Mouse (Mus musculus): ENCODE results near the gene Olfr1240. TPM values are rescaled to one million over a fixed set of nuclear protein-coding genes. Genes with fewer than 3 reads are reported as not detected.

The Olfr1240 gene
- total RNA-seq (2021), result not detected

DNA sequence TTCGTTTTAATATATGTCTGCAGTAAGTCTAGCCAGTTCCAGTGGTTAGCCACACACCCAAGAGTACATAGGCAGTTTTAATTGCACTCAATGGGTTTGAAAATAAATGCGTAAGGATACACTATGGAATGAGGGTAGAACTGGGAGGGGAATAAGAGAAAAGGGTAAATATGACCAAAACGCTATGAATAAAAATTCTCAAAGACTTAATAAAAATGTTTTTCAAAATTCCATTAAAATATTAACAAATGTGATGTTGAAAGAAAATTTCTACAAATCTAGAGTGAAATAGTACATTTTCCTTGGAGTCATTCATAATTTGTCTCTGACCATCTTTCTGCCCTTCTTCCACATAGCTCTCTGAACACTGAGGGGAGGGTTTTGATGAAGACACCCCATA, at the start of gene Olfr1240:
TSS of gene Olfr1240 (minus strand) at position 101 of the 400 bp plus-strand sequence.
- DNase-seq, result no peak

DNA sequence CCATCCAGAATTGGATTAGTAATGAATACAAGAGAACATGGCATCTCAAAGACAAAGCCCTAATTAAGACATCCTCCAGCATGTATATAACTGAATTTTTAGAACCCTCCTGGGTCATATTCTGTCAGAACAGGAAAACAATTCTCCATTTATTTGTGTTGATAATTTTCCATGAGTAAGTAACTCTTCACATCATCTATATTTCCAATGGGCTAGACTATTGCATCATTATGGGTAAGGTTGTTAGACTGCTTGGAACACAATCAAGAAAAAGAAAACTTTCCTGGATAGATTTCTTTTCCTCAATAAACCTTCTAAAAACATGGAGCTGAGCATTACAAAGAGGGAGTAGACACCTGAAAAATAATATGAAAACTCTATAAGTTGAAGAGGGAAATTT, 44.2 kb upstream of the Olfr1240 start, which contains the start of gene Olfr1241:
TSS of gene Olfr1241 (minus strand) at position 101 of the 400 bp plus-strand sequence.
- DNase-seq, result no peak

DNA sequence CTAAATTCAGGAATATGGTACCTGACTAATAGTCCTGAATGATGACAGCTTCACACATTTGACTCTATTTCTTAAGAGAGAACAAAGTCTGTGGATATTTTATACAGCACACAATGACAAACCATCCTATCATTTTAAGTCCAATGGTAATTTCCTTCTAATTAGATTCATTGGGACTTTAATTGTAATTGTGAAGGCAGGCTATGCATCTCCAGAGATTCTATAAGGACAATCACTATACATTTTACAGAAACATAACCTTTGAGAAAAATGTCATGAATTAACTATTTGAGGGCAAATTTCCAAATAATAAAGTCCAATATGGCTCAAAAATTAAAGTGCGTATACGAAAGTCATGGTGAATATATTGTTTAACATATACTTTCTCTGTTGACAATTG, 22.5 kb downstream of the Olfr1240 start, which contains the start of gene Olfr1239:
TSS of gene Olfr1239 (minus strand) at position 101 of the 400 bp plus-strand sequence.
- DNase-seq, result no peak

DNA sequence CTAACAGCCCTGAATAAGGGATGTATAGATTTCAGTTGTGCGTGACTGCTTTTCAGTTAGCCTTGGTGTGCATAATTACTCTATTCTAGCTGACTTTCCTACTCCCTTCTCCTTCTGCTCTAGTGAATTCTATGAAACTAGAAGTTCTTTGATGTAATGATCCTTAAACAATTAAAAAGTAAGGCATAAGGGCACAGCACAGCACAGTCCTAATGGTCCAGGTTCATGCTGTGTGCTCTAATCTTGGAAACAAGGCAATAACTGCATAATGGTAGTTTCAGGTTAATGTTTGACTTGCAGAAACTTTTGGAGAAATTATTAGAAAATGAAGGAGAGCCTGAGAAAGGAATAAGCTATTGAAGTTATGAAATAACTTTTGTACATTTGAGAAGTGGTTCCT, 28.2 kb downstream of the Olfr1240 start:
- no peak for DNase-seq

DNA sequence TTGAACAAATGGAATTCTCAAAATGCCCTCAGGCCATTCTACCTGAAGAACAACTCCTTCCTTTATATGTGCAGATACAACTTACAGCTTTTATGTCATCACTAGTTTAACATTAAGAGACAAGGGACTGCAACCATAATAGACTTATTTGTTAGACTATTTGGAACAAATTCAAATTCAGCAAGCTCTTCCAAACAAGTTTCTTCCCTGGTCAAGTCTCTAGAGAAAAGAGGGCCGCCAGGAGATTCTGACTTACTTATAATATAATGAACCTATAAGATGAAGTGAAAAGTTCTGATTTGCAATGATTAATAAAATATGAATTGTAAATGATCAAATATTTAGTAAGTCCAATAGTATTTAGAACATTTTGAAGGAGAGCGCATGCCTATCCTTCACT, 33.2 kb downstream of the Olfr1240 start, which contains the start of gene Olfr1238:
TSS of gene Olfr1238 (minus strand) at position 101 of the 400 bp plus-strand sequence.
- DNase-seq, result no peak

DNA sequence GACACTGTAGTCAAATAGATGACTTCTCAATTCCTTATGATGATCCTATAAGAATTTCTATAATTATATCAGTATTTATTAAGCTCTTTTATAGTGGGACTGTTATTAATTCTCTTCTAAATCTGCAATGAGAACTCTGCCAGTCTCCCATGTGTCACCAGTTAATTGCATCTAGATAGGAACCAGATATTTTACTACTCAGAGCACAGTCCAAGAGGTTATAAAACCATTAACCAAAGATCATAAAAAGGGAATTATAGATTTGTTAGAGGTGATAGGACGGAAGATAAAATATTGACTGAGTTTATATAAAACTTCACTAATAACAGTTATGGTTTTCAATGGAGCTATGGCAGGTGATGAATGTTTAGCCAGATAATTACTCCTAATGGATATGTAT, 41.9 kb downstream of the Olfr1240 start:
- DNase-seq, result no peak

Other genes starting within 250 kb of the Olfr1240 start
- gene Olfr1226, start 243.0 kb downstream of the Olfr1240 start, total RNA-seq (2021), result not detected
- gene Olfr1228, start 188.9 kb downstream of the Olfr1240 start, total RNA-seq (2021), result not detected
- not detected for gene Olfr1229, start 155.0 kb downstream of the Olfr1240 start, total RNA-seq (2021)
- not detected for gene Olfr1230, start 145.7 kb downstream of the Olfr1240 start, total RNA-seq (2021)
- not detected for gene Olfr1231, start 135.9 kb downstream of the Olfr1240 start, total RNA-seq (2021)
- not detected for gene Olfr1232, start 113.3 kb downstream of the Olfr1240 start, total RNA-seq (2021)
- not detected for gene Olfr1233, start 100.6 kb downstream of the Olfr1240 start, total RNA-seq (2021)
- not detected for gene Olfr1234, start 78.1 kb downstream of the Olfr1240 start, total RNA-seq (2021)
- gene Olfr1238, start 33.3 kb downstream of the Olfr1240 start, total RNA-seq (2021), result not detected
- not detected for gene Olfr1239, start 22.6 kb downstream of the Olfr1240 start, total RNA-seq (2021)
- not detected for gene Olfr1241, start 44.1 kb upstream of the Olfr1240 start, total RNA-seq (2021)
- not detected for gene Olfr1242, start 55.3 kb upstream of the Olfr1240 start, total RNA-seq (2021)
- not detected for gene Olfr1243, start 88.5 kb upstream of the Olfr1240 start, total RNA-seq (2021)
- gene Olfr1245, start 135.4 kb upstream of the Olfr1240 start, total RNA-seq (2021), result not detected
- not detected for gene Olfr1246, start 150.2 kb upstream of the Olfr1240 start, total RNA-seq (2021)
- gene Olfr1247, start 171.1 kb upstream of the Olfr1240 start, total RNA-seq (2021), result under 1 TPM in 1 of 2 experiments, not detected in 1; 0.07 TPM
- gene Olfr1248, start 175.2 kb upstream of the Olfr1240 start, total RNA-seq (2021), result not detected
- gene Olfr1249, start 192.0 kb upstream of the Olfr1240 start, total RNA-seq (2021), result not detected
- gene Olfr1250, start 218.5 kb upstream of the Olfr1240 start, total RNA-seq (2021), result not detected
- not detected for gene Olfr1251, start 228.9 kb upstream of the Olfr1240 start, total RNA-seq (2021)